Mouse (Mus musculus): ENCODE measurements around the gene Scoc. TPM values are rescaled to one million over a fixed set of nuclear protein-coding genes. Genes with fewer than 3 reads are reported as not detected.

The Scoc gene
- polyA plus RNA-seq, 1 experiment from 2014 or later: 129 TPM

- Histone ChIP-seq H3K36me3 (ENCODE audit: control insufficient read depth, insufficient read depth, low read length) (no peaks in the 10 kb centered on the region), H3K4me3 (ENCODE audit: low read depth, low read length) (no peak overlapping the region), H3K27me3 (replicated peaks; ENCODE audit: control insufficient read depth, insufficient read depth, low read length) (no peaks in the 10 kb centered on the region), H3K4me2 (ENCODE audit: low read depth, low read length) (no peak overlapping the region), H3K9ac (ENCODE audit: low read depth, low read length) (no peak overlapping the region), H3K4me1 (ENCODE audit: control insufficient read depth, insufficient read depth, low read length) (no peaks in the 10 kb centered on the region), H3K27ac (replicated peaks; ENCODE audit: low read depth, low read length) (no peak overlapping the region), H3K9me3 (ENCODE audit: control insufficient read depth, low read length) (no peaks in the 10 kb centered on the region)
- DNase-seq (ENCODE audit: low spot score): no peak
- 89% methylated on average over 11 of the region's 11 CpGs for WGBS
- no peak for ATAC-seq (ENCODE audit: low read depth)
Measured at GRCm38 (mm10) chr8:83418805-83419516, 39.2 kb downstream of the Scoc start.

DNA sequence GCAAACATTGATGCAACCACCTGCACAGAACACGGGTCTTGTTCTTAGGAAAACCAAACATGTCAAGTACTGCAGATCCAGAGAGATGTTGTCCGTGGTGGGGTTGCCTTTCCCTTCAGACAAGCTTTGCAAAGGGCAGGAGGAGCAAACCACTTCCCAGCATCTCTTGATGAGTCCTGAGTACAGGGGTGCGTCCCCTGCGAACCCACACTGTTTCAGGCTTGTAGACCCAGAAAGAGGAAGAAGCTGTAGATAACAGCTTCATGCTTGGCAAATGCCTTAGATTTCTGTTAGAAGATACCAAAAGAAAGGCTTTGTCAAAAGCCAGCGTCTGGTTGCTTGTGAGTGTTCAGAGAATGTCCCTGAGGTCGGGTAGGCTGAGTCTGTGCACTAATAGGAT lies 40.2 kb downstream of the Scoc start:
- Histone ChIP-seq H3K27ac (replicated peaks; ENCODE audit: low read depth, low read length) (no peak overlapping the region), H3K4me3 (ENCODE audit: low read depth, low read length) (no peak overlapping the region), H3K4me2 (ENCODE audit: low read depth, low read length) (no peak overlapping the region), H3K36me3 (ENCODE audit: control insufficient read depth, insufficient read depth, low read length) (no peaks in the 10 kb centered on the region), H3K9me3 (ENCODE audit: control insufficient read depth, low read length) (no peaks in the 10 kb centered on the region), H3K9ac (ENCODE audit: low read depth, low read length) (no peak overlapping the region), H3K27me3 (replicated peaks; ENCODE audit: control insufficient read depth, insufficient read depth, low read length) (no peaks in the 10 kb centered on the region), H3K4me1 (ENCODE audit: control insufficient read depth, insufficient read depth, low read length) (no peaks in the 10 kb centered on the region)
- WGBS: 78% methylated on average over 6 of the region's 6 CpGs
- DNase-seq (ENCODE audit: low spot score) (no peak), ATAC-seq (ENCODE audit: low read depth) (no peak)

GRCm38 (mm10) chr8:83416878-83417277 lies 41.3 kb downstream of the Scoc start:
- H3K9me3 ChIP-seq (ENCODE audit: control insufficient read depth, low read length): no peaks in the 10 kb centered on the region
- H3K4me1 ChIP-seq (ENCODE audit: control insufficient read depth, insufficient read depth, low read length): no peaks in the 10 kb centered on the region
- no peak overlapping the region for H3K9ac ChIP-seq (ENCODE audit: low read depth, low read length)
- H3K27me3 ChIP-seq (replicated peaks; ENCODE audit: control insufficient read depth, insufficient read depth, low read length): no peaks in the 10 kb centered on the region
- ATAC-seq (ENCODE audit: low read depth) (no peak), DNase-seq (ENCODE audit: low spot score) (no peak)
- WGBS: 96% methylated on average over 15 of the region's 15 CpGs
- H3K36me3 ChIP-seq (ENCODE audit: control insufficient read depth, insufficient read depth, low read length): no peaks in the 10 kb centered on the region
- no peak overlapping the region for H3K4me2 ChIP-seq (ENCODE audit: low read depth, low read length)
- H3K27ac ChIP-seq (replicated peaks; ENCODE audit: low read depth, low read length): no peak overlapping the region
- H3K4me3 ChIP-seq (ENCODE audit: low read depth, low read length): no peak overlapping the region

DNA sequence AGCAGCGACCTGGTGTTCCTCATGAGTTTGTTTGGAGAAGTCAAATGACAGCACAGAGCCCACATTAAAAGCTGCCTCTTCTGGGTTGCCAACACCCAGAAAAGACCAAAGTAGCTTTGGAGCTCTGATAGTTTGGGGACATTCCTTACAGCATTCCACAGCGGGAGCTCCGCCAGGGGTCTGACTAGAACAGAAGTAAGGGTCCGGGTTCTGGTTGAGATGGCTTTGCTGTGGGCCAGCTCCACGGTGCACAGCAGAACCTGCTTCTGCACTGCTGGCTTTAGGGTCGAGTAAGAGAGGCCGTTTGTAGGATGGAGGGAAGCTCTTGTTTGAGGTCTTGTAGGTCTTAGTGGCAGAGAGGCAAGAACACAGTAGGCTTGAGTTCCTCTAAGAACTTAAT lies 49.7 kb downstream of the Scoc start:
- no peak for ATAC-seq (ENCODE audit: low read depth)
- H3K27me3 ChIP-seq (replicated peaks; ENCODE audit: control insufficient read depth, insufficient read depth, low read length): no peaks in the 10 kb centered on the region

GRCm38 (mm10) chr8:83406836-83407235 lies 51.4 kb downstream of the Scoc start:
- ATAC-seq (ENCODE audit: low read depth) (no peak), DNase-seq (ENCODE audit: low spot score) (no peak)
- Histone ChIP-seq H3K4me1 (ENCODE audit: control insufficient read depth, insufficient read depth, low read length) (no peaks in the 10 kb centered on the region), H3K4me2 (ENCODE audit: low read depth, low read length) (no peak overlapping the region), H3K4me3 (ENCODE audit: low read depth, low read length) (no peak overlapping the region), H3K27ac (replicated peaks; ENCODE audit: low read depth, low read length) (no peak overlapping the region), H3K36me3 (ENCODE audit: control insufficient read depth, insufficient read depth, low read length) (no peaks in the 10 kb centered on the region), H3K27me3 (replicated peaks; ENCODE audit: control insufficient read depth, insufficient read depth, low read length) (no peaks in the 10 kb centered on the region), H3K9ac (ENCODE audit: low read depth, low read length) (no peak overlapping the region), H3K9me3 (ENCODE audit: control insufficient read depth, low read length) (no peaks in the 10 kb centered on the region)
- 37% methylated on average over 6 of the region's 6 CpGs for WGBS

More for the DNA sequence above, 49.7 kb downstream of the Scoc start:
- DNase-seq (ENCODE audit: low spot score): no peak
- Histone ChIP-seq H3K4me2 (ENCODE audit: low read depth, low read length) (no peak overlapping the region), H3K4me1 (ENCODE audit: control insufficient read depth, insufficient read depth, low read length) (no peaks in the 10 kb centered on the region), H3K9ac (ENCODE audit: low read depth, low read length) (no peak overlapping the region), H3K9me3 (ENCODE audit: control insufficient read depth, low read length) (no peaks in the 10 kb centered on the region), H3K4me3 (ENCODE audit: low read depth, low read length) (no peak overlapping the region), H3K27ac (replicated peaks; ENCODE audit: low read depth, low read length) (no peak overlapping the region), H3K36me3 (ENCODE audit: control insufficient read depth, insufficient read depth, low read length) (no peaks in the 10 kb centered on the region)
- WGBS: 81% methylated on average over 7 of the region's 7 CpGs

DNA sequence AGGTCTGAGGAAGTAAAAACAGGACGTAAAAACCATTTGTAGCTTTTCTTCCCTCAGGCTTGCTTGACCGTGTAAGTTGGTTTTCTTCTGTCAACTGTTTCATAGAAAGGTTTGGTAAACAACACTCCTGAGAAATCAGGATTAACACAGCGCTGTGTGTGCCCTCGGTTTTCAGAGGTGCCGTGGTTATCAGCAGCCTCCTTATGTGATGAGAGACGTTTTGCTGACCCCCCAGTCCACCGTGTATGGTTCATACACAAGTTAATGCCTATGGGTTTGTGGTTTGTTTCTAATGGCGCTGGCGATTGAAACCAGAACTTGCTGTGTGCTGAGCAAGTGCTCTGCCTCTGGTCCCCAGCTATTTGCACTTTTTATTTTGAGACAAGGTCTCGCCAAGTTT lies 52.6 kb downstream of the Scoc start:
- H3K4me1 ChIP-seq (ENCODE audit: control insufficient read depth, insufficient read depth, low read length): no peaks in the 10 kb centered on the region

DNA sequence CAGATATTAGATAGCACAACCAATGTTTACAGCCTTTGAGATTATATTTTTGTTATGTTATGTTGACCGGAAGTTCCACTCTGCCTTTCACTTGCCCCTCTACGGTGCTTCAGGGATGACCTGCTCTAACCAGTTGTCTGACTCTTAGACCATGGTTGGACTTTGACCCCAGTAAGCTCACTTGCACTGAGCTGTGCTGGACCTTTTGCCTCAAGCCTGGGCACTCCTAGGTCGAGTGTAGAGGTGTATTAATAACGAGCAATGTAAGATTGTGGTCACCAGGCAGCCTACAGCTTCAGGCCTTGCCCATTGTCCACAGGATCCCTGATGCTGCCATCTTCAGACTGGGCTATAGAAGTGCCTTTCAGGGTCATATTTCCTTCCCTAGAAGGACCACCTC lies 60.5 kb downstream of the Scoc start:
- H3K4me1 ChIP-seq (ENCODE audit: control insufficient read depth, insufficient read depth, low read length): no peaks in the 10 kb centered on the region
- no peaks in the 10 kb centered on the region for H3K9me3 ChIP-seq (ENCODE audit: control insufficient read depth, low read length)
- ATAC-seq (ENCODE audit: low read depth) (no peak), DNase-seq (ENCODE audit: low spot score) (no peak)
- no peaks in the 10 kb centered on the region for H3K36me3 ChIP-seq (ENCODE audit: control insufficient read depth, insufficient read depth, low read length)
- no peaks in the 10 kb centered on the region for H3K27me3 ChIP-seq (replicated peaks; ENCODE audit: control insufficient read depth, insufficient read depth, low read length)
- no peak overlapping the region for H3K4me3 ChIP-seq (ENCODE audit: low read depth, low read length)
- WGBS: 71% methylated on average over 4 of the region's 4 CpGs
- H3K4me2 ChIP-seq (ENCODE audit: low read depth, low read length): no peak overlapping the region
- H3K27ac ChIP-seq (replicated peaks; ENCODE audit: low read depth, low read length): no peak overlapping the region
- H3K9ac ChIP-seq (ENCODE audit: low read depth, low read length): no peak overlapping the region

More for the DNA sequence above, 52.6 kb downstream of the Scoc start:
- Histone ChIP-seq H3K9ac (ENCODE audit: low read depth, low read length) (no peak overlapping the region), H3K36me3 (ENCODE audit: control insufficient read depth, insufficient read depth, low read length) (no peaks in the 10 kb centered on the region), H3K4me2 (ENCODE audit: low read depth, low read length) (no peak overlapping the region), H3K4me3 (ENCODE audit: low read depth, low read length) (no peak overlapping the region), H3K9me3 (ENCODE audit: control insufficient read depth, low read length) (no peaks in the 10 kb centered on the region), H3K27me3 (replicated peaks; ENCODE audit: control insufficient read depth, insufficient read depth, low read length) (no peaks in the 10 kb centered on the region), H3K27ac (replicated peaks; ENCODE audit: low read depth, low read length) (no peak overlapping the region)
- ATAC-seq (ENCODE audit: low read depth): no peak
- WGBS: 69% methylated on average over 10 of the region's 10 CpGs
- DNase-seq (ENCODE audit: low spot score): no peak

GRCm38 (mm10) chr8:83396680-83397079 lies 61.5 kb downstream of the Scoc start:
- H3K9ac ChIP-seq (ENCODE audit: low read depth, low read length): no peak overlapping the region
- H3K36me3 ChIP-seq (ENCODE audit: control insufficient read depth, insufficient read depth, low read length): no peaks in the 10 kb centered on the region
- DNase-seq (ENCODE audit: low spot score): no peak
- WGBS: 88% methylated on average over 6 of the region's 6 CpGs
- ATAC-seq (ENCODE audit: low read depth): no peak
- no peak overlapping the region for H3K4me3 ChIP-seq (ENCODE audit: low read depth, low read length)
- H3K4me1 ChIP-seq (ENCODE audit: control insufficient read depth, insufficient read depth, low read length): no peaks in the 10 kb centered on the region
- no peaks in the 10 kb centered on the region for H3K27me3 ChIP-seq (replicated peaks; ENCODE audit: control insufficient read depth, insufficient read depth, low read length)
- no peaks in the 10 kb centered on the region for H3K9me3 ChIP-seq (ENCODE audit: control insufficient read depth, low read length)
- H3K4me2 ChIP-seq (ENCODE audit: low read depth, low read length): no peak overlapping the region
- H3K27ac ChIP-seq (replicated peaks; ENCODE audit: low read depth, low read length): no peak overlapping the region

DNA sequence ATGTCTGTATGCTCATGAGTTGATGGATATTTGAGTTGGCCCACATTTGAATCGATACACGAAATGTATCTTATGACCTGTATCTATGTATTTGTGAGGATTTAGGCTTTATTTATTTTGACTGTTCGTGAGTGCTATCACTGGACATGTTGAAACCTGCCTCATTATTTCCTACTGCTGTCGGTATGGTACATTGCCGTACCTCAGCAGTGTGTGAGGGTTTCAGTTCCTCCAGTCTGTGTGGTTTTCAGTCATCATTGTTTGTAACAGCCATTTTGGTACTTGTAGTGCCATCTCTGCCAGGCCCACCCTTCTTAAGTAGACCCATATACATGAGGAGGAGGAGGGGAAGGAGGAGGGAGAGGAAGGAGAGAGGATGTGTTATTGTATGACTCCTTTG lies 63.9 kb downstream of the Scoc start:
- 76% methylated on average over 5 of the region's 5 CpGs for WGBS
- ATAC-seq (ENCODE audit: low read depth): no peak
- H3K36me3 ChIP-seq (ENCODE audit: control insufficient read depth, insufficient read depth, low read length): no peaks in the 10 kb centered on the region

More for the DNA sequence above, 63.9 kb downstream of the Scoc start:
- Histone ChIP-seq H3K9me3 (ENCODE audit: control insufficient read depth, low read length) (no peaks in the 10 kb centered on the region), H3K27ac (replicated peaks; ENCODE audit: low read depth, low read length) (no peak overlapping the region), H3K4me2 (ENCODE audit: low read depth, low read length) (no peak overlapping the region), H3K9ac (ENCODE audit: low read depth, low read length) (no peak overlapping the region), H3K4me1 (ENCODE audit: control insufficient read depth, insufficient read depth, low read length) (peaks cover 3% of the 10 kb centered on the region; the same call in 1 of the 2 replicates), H3K4me3 (ENCODE audit: low read depth, low read length) (no peak overlapping the region), H3K27me3 (replicated peaks; ENCODE audit: control insufficient read depth, insufficient read depth, low read length) (peaks cover 13% of the 10 kb centered on the region)
- no peak for DNase-seq (ENCODE audit: low spot score)
